In the genomic region with DNA sequence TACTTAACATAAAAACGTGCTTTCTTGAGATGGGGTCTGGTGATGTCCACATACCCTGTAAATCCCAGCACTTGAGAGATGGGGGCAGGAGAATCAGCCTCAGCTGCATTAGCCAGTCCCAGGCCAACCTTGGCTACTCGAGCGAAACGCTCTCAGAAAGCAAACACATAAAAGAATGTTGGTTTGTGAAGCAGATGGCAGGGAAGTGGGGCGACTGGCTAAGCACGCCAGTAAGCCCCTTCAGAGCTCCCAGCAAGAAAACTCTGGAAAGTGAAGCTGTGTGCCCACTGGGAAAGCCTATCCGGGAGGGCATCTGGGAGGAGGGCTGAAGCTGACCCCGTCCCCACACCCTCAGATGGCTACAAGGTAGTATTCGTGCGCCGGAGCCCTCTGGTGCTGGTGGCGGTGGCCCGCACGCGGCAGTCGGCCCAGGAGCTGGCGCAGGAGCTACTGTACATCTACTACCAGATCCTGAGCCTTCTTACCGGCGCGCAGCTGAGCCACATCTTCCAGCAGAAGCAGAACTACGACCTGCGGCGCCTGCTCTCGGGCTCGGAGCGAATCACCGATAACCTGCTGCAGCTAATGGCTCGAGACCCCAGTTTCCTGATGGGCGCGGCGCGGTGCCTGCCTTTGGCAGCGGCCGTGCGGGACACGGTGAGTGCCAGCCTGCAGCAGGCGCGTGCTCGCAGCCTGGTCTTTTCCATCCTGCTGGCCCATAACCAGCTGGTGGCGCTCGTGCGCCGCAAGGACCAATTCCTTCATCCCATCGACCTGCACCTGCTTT, we compare ENCODE assay signal across 8 mouse cellular contexts. TPM values are rescaled to one million over a fixed set of nuclear protein-coding genes. Genes with fewer than 3 reads are reported as not detected.
DNase-seq lines count a peak whose midpoint lies in the region; ATAC-seq and TF ChIP-seq lines count a peak whose summit lies in the region.

No protein-coding gene starts in this region.

- 11% methylated on average over 44 of the region's 44 CpGs for WGBS in heart, embryonic 15.5 days
- 20% methylated on average over 44 of the region's 44 CpGs for WGBS in liver, embryonic 14.5 days (ENCODE audit: insufficient replicate concordance)
- 4% methylated on average over 44 of the region's 44 CpGs for WGBS in neural tube, embryonic 14.5 days

- peaks cover 24% of the 10 kb centered on the region for H3K27me3 ChIP-seq in heart, embryonic 15.5 days
- H3K27me3 ChIP-seq in liver, embryonic 14.5 days (ENCODE audit: control insufficient read depth, insufficient read depth, low read length) = peaks cover 3% of the 10 kb centered on the region
- H3K27me3 ChIP-seq in neural tube, embryonic 14.5 days (ENCODE audit: control insufficient read depth, insufficient read depth, low read length) = peaks cover 3% of the 10 kb centered on the region; the same call in 1 of the 2 replicates

- no peak overlapping the region for H3K27ac ChIP-seq in cortical plate, adult 2 months (ENCODE audit: insufficient read depth, low read length)
- no peak overlapping the region for H3K27ac ChIP-seq in heart, embryonic 15.5 days
- no peak overlapping the region for H3K27ac ChIP-seq in liver, embryonic 14.5 days
- H3K27ac ChIP-seq in neural tube, embryonic 14.5 days (ENCODE audit: low read depth, low read length) = no peak overlapping the region

- peak overlapping the region; percentile 14 for H3K4me3 ChIP-seq in cortical plate, adult 2 months (ENCODE audit: insufficient read depth, low read length)
- peak overlapping the region; percentile 42 for H3K4me3 ChIP-seq in heart, embryonic 15.5 days
- H3K4me3 ChIP-seq in liver, embryonic 14.5 days (ENCODE audit: insufficient read depth in 1 of 2, low read depth in 2 of 2, low read length in 2 of 2) = peak overlapping the region in 1 of 2 experiments; percentile 23; a peak in 1 of 4 replicates
- H3K4me3 ChIP-seq in neural tube, embryonic 14.5 days (ENCODE audit: low read depth, low read length) = peak overlapping the region; percentile 27

- ATAC-seq in heart, embryonic 15.5 days (replicated peaks; ENCODE audit: insufficient number of reproducible peaks, insufficient read depth, low FRiP score, low read depth) = no peak
- ATAC-seq in liver, embryonic 14.5 days (ENCODE audit: insufficient read depth) = peak; percentile 46; the same call in 1 of the 2 replicates
- peak; percentile 35; the same call in 1 of the 2 replicates for ATAC-seq in neural tube, embryonic 14.5 days (ENCODE audit: low read depth)

- peak overlapping the region; percentile 69 for H3K4me2 ChIP-seq in heart, embryonic 15.5 days
- H3K4me2 ChIP-seq in liver, embryonic 14.5 days (ENCODE audit: low read depth) = peak overlapping the region; percentile 52
- H3K4me2 ChIP-seq in neural tube, embryonic 14.5 days (ENCODE audit: low read depth, low read length) = peak overlapping the region; percentile 56

- TF ChIP-seq CTCF in cortical plate, adult 2 months (IDR thresholded peaks at IDR 0.05; ENCODE audit: extremely low read depth, insufficient read depth, low read length) = peak; percentile 70
- peak; percentile 83 for TF ChIP-seq CTCF in liver, embryonic 14.5 days (IDR thresholded peaks at IDR 0.05; ENCODE audit: low read depth)

- no peak for TF ChIP-seq POLR2A in cortical plate, adult 2 months (IDR thresholded peaks at IDR 0.05; ENCODE audit: extremely low read depth, insufficient read depth, low read length)

- TF ChIP-seq EP300 in liver, embryonic 14.5 days (IDR thresholded peaks at IDR 0.05; ENCODE audit: low read depth) = no peak

- peaks cover 3% of the 10 kb centered on the region; the same call in 1 of the 2 replicates for H3K36me3 ChIP-seq in heart, embryonic 15.5 days
- no peaks in the 10 kb centered on the region for H3K36me3 ChIP-seq in liver, embryonic 14.5 days (replicated peaks; ENCODE audit: control insufficient read depth, insufficient read depth, low read depth)
- H3K36me3 ChIP-seq in neural tube, embryonic 14.5 days (ENCODE audit: control insufficient read depth, insufficient read depth, low read length) = peaks cover 11% of the 10 kb centered on the region

- peak; percentile 58 for DNase-seq in ovary, postnatal 10 days (ENCODE audit: low spot score)
- no peak for DNase-seq in ovary, adult 18-20 months (ENCODE audit: low spot score)
- DNase-seq in kidney, postnatal 36 days = peak; percentile 68 to 83
- peak in 1 of 3 experiments; percentile 39 for DNase-seq in liver, embryonic 14.5 days (ENCODE audit: low read depth in 3 of 3, low spot score in 3 of 3)
- DNase-seq in thymus, postnatal 10 days (ENCODE audit: low spot score in 2 of 2) = peak; percentile 27 to 61

- peak overlapping the region; percentile 11; the same call in 1 of the 2 replicates for H3K9ac ChIP-seq in heart, embryonic 15.5 days
- H3K9ac ChIP-seq in liver, embryonic 14.5 days (replicated peaks) = peak overlapping the region; percentile 3; the same call in 1 of the 2 replicates
- H3K9ac ChIP-seq in neural tube, embryonic 14.5 days (replicated peaks; ENCODE audit: low read depth, low read length) = peak overlapping the region; percentile 42; the same call in 1 of the 2 replicates

- no peaks in the 10 kb centered on the region; the same call in 1 of the 2 replicates for H3K4me1 ChIP-seq in cortical plate, adult 2 months (ENCODE audit: control insufficient read depth, insufficient read depth, low read length)
- peaks cover 16% of the 10 kb centered on the region for H3K4me1 ChIP-seq in heart, embryonic 15.5 days (replicated peaks)
- peaks cover 0 to under 1% of the 10 kb centered on the region in 2 experiments; a peak in 1 of 4 replicates for H3K4me1 ChIP-seq in liver, embryonic 14.5 days (replicated peaks; ENCODE audit: control insufficient read depth in 2 of 2, insufficient read depth in 2 of 2, low read length in 1 of 2)
- peaks cover 7% of the 10 kb centered on the region; the same call in 1 of the 2 replicates for H3K4me1 ChIP-seq in neural tube, embryonic 14.5 days (ENCODE audit: control insufficient read depth, insufficient read depth, low read length)

- no peaks in the 10 kb centered on the region for H3K9me3 ChIP-seq in heart, embryonic 15.5 days (replicated peaks)
- H3K9me3 ChIP-seq in liver, embryonic 14.5 days (ENCODE audit: control insufficient read depth, low read length) = no peaks in the 10 kb centered on the region
- H3K9me3 ChIP-seq in neural tube, embryonic 14.5 days (ENCODE audit: control insufficient read depth, low read length) = no peaks in the 10 kb centered on the region

RNA-seq across cellular contexts. Expression of a gene that starts 5.6 kb away (rescaled TPM):
- 2.0 and 2.4 TPM in 2 replicates for polyA plus RNA-seq in cortical plate, adult 2 months (2012; rRNA removed)
- polyA plus RNA-seq in heart, embryonic 15.5 days (2015; fragmentation: Nextera tagmentation; extraction: Ambion mirVana) = 2.1 and 4.1 TPM in 2 replicates
- polyA plus RNA-seq in liver, embryonic 14.5 days (2012; rRNA removed) = 1.2 and 1.7 TPM in 2 replicates
- polyA plus RNA-seq in liver, embryonic 14.5 days (2014; fragmentation: Nextera tagmentation; extraction: Ambion mirVana) = 0.37 TPM in 2 replicates
- 0.51 and 1.5 TPM in 2 replicates for polyA plus RNA-seq in neural tube, embryonic 14.5 days (2014; fragmentation: Nextera tagmentation; extraction: Ambion mirVana)

RNA-seq across cellular contexts. Expression of a gene that starts 13.1 kb away (rescaled TPM):
- 29.4 and 31.2 TPM in 2 replicates for polyA plus RNA-seq in cortical plate, adult 2 months (2012; rRNA removed)
- 8.5 and 9.8 TPM in 2 replicates for polyA plus RNA-seq in heart, embryonic 15.5 days (2015; fragmentation: Nextera tagmentation; extraction: Ambion mirVana)
- 4.0 and 4.5 TPM in 2 replicates for polyA plus RNA-seq in liver, embryonic 14.5 days (2012; rRNA removed)
- 3.8 and 4.5 TPM in 2 replicates for polyA plus RNA-seq in liver, embryonic 14.5 days (2014; fragmentation: Nextera tagmentation; extraction: Ambion mirVana)
- polyA plus RNA-seq in neural tube, embryonic 14.5 days (2014; fragmentation: Nextera tagmentation; extraction: Ambion mirVana) = 21.3 and 23.4 TPM in 2 replicates

RNA-seq across cellular contexts. Expression of a gene that starts 27.2 kb away (rescaled TPM):
- not detected in 2 replicates for polyA plus RNA-seq in cortical plate, adult 2 months (2012; rRNA removed)
- polyA plus RNA-seq in heart, embryonic 15.5 days (2015; fragmentation: Nextera tagmentation; extraction: Ambion mirVana) = not detected in 2 replicates
- not detected in 2 replicates for polyA plus RNA-seq in liver, embryonic 14.5 days (2012; rRNA removed)
- polyA plus RNA-seq in liver, embryonic 14.5 days (2014; fragmentation: Nextera tagmentation; extraction: Ambion mirVana) = not detected in 2 replicates
- not detected in 2 replicates for polyA plus RNA-seq in neural tube, embryonic 14.5 days (2014; fragmentation: Nextera tagmentation; extraction: Ambion mirVana)

RNA-seq across cellular contexts. Expression of a gene that starts 28.0 kb away (rescaled TPM):
- polyA plus RNA-seq in cortical plate, adult 2 months (2012; rRNA removed) = 60.7 and 62.5 TPM in 2 replicates
- polyA plus RNA-seq in heart, embryonic 15.5 days (2015; fragmentation: Nextera tagmentation; extraction: Ambion mirVana) = 43.2 and 48.0 TPM in 2 replicates
- polyA plus RNA-seq in liver, embryonic 14.5 days (2012; rRNA removed) = 14.2 and 18.9 TPM in 2 replicates
- 19.4 and 20.9 TPM in 2 replicates for polyA plus RNA-seq in liver, embryonic 14.5 days (2014; fragmentation: Nextera tagmentation; extraction: Ambion mirVana)
- polyA plus RNA-seq in neural tube, embryonic 14.5 days (2014; fragmentation: Nextera tagmentation; extraction: Ambion mirVana) = 87.1 and 96.0 TPM in 2 replicates

RNA-seq across cellular contexts. Expression of a gene that starts 34.4 kb away (rescaled TPM):
- 459 and 489 TPM in 2 replicates for polyA plus RNA-seq in cortical plate, adult 2 months (2012; rRNA removed)
- polyA plus RNA-seq in heart, embryonic 15.5 days (2015; fragmentation: Nextera tagmentation; extraction: Ambion mirVana) = 0.20 and 0.77 TPM in 2 replicates
- 0.10 and 0.18 TPM in 2 replicates for polyA plus RNA-seq in liver, embryonic 14.5 days (2012; rRNA removed)
- not detected in 2 replicates for polyA plus RNA-seq in liver, embryonic 14.5 days (2014; fragmentation: Nextera tagmentation; extraction: Ambion mirVana)
- 12.5 and 20.1 TPM in 2 replicates for polyA plus RNA-seq in neural tube, embryonic 14.5 days (2014; fragmentation: Nextera tagmentation; extraction: Ambion mirVana)
